Mouse (Mus musculus): ENCODE measurements at regions not wholly inside any gene's neighbourhood (a gene's known extent, or its start where the extent isn't known, plus 50 kb on each side); places are given as distances from the start of the nearest gene placed in this dataset.

GRCm38 (mm10) chr15:61770721-61771542, 848.1 kb upstream of the A1bg start:
- no peak for DNase-seq (ENCODE audit: low spot score)

GRCm38 (mm10) chr15:61766544-61767094, 843.8 kb upstream of the A1bg start:
- DNase-seq (ENCODE audit: low spot score): no peak

GRCm38 (mm10) chr15:61753802-61754201, 831.0 kb upstream of the A1bg start:
- no peak for DNase-seq (ENCODE audit: low spot score)

- DNase-seq (ENCODE audit: low spot score): no peak
Measured at GRCm38 (mm10) chr15:61723696-61724095, 800.9 kb upstream of the A1bg start.

GRCm38 (mm10) chr15:61718486-61718885, 795.7 kb upstream of the A1bg start:
- no peak for DNase-seq (ENCODE audit: low spot score)

- DNase-seq (ENCODE audit: low spot score): no peak
Measured at GRCm38 (mm10) chr15:61717216-61717615, 794.4 kb upstream of the A1bg start.

GRCm38 (mm10) chr15:61713953-61714352, 791.1 kb upstream of the A1bg start:
- no peak for DNase-seq (ENCODE audit: low spot score)

- no peak for DNase-seq (ENCODE audit: low spot score)
Measured at GRCm38 (mm10) chr15:61708928-61709327, 786.1 kb upstream of the A1bg start.

- no peak for DNase-seq (ENCODE audit: low spot score)
Measured at GRCm38 (mm10) chr15:61707952-61708351, 785.1 kb upstream of the A1bg start.

GRCm38 (mm10) chr15:61692679-61693078, 769.9 kb upstream of the A1bg start:
- DNase-seq (ENCODE audit: low spot score): no peak

- DNase-seq (ENCODE audit: low spot score): no peak
Measured at GRCm38 (mm10) chr15:61690425-61690824, 767.6 kb upstream of the A1bg start.

- no peak for DNase-seq (ENCODE audit: low spot score)
Measured at GRCm38 (mm10) chr15:61689776-61690397, 767.1 kb upstream of the A1bg start.

GRCm38 (mm10) chr15:61682968-61683367, 760.2 kb upstream of the A1bg start:
- no peak for DNase-seq (ENCODE audit: low spot score)

- DNase-seq (ENCODE audit: low spot score): no peak
Measured at GRCm38 (mm10) chr15:61670556-61670955, 747.7 kb upstream of the A1bg start.

GRCm38 (mm10) chr15:61660581-61660980, 737.8 kb upstream of the A1bg start:
- DNase-seq (ENCODE audit: low spot score): no peak

GRCm38 (mm10) chr15:61656951-61657350, 734.1 kb upstream of the A1bg start:
- DNase-seq (ENCODE audit: low spot score): peak; percentile 4

- no peak for DNase-seq (ENCODE audit: low spot score)
Measured at GRCm38 (mm10) chr15:61654846-61655245, 732.0 kb upstream of the A1bg start.

- DNase-seq (ENCODE audit: low spot score): no peak
Measured at GRCm38 (mm10) chr15:61653853-61654252, 731.0 kb upstream of the A1bg start.

GRCm38 (mm10) chr15:61618638-61619500, 696.1 kb upstream of the A1bg start:
- no peak for DNase-seq (ENCODE audit: low spot score)

GRCm38 (mm10) chr15:61610662-61611061, 687.9 kb upstream of the A1bg start:
- no peak for DNase-seq (ENCODE audit: low spot score)

GRCm38 (mm10) chr15:61609656-61610055, 686.8 kb upstream of the A1bg start:
- DNase-seq (ENCODE audit: low spot score): no peak

GRCm38 (mm10) chr15:61608301-61608731, 685.5 kb upstream of the A1bg start:
- DNase-seq (ENCODE audit: low spot score): no peak

Data from ovary, postnatal 10 days (tissue).